Mouse (Mus musculus) midbrain, embryonic 16.5 days (tissue): Measurements from ENCODE around the gene Nlrp2. TPM values are rescaled to one million over a fixed set of nuclear protein-coding genes. Genes with fewer than 3 reads are reported as not detected.

Experiments used
- ATAC-seq: fragments of 200-750 bp; cut with Nextera tagmentation; 2 replicates; pipeline ENCODE4 v1.8.0; 2017; ENCODE audit warnings: moderate TSS enrichment
- H3K27ac ChIP-seq: fragments of 300-500 bp; sonication (generic); 2 replicates; pipeline ENCODE4 v1.5.1; 2014; ENCODE audit warnings: mild to moderate bottlenecking, low read length, mixed read lengths
- H3K27me3 ChIP-seq: fragments of 300-500 bp; sonication (generic); 2 replicates; pipeline ENCODE4 v1.6.1; 2014; ENCODE audit warnings: low read depth, low read length, mixed read lengths; ENCODE audit not compliant: control insufficient read depth, insufficient read depth
- H3K36me3 ChIP-seq: fragments of 300-500 bp; sonication (generic); 2 replicates; pipeline ENCODE4 v1.6.1; 2014; ENCODE audit warnings: mild to moderate bottlenecking, low read length, moderate library complexity, mixed read lengths; ENCODE audit not compliant: control insufficient read depth, insufficient read depth
- H3K4me1 ChIP-seq: fragments of 300-500 bp; sonication (generic); 2 replicates; pipeline ENCODE4 v1.6.1; 2014; ENCODE audit warnings: mild to moderate bottlenecking, low read length, mixed read lengths; ENCODE audit not compliant: control insufficient read depth, insufficient read depth
- H3K4me2 ChIP-seq: fragments of 300-500 bp; sonication (generic); 2 replicates; pipeline ENCODE4 v1.6.1; 2014; ENCODE audit warnings: mild to moderate bottlenecking, low read length, mixed read lengths
- H3K4me3 ChIP-seq: fragments of 300-500 bp; sonication (generic); 2 replicates; pipeline ENCODE4 v1.5.1; 2014; ENCODE audit warnings: low read depth, mild to moderate bottlenecking, low read length, moderate library complexity, mixed read lengths
- H3K9ac ChIP-seq: fragments of 300-500 bp; sonication (generic); 2 replicates; pipeline ENCODE4 v1.6.1; 2014; ENCODE audit warnings: low read depth, low read length, mixed read lengths
- H3K9me3 ChIP-seq: fragments of 300-500 bp; sonication (generic); replicated peaks from 2 replicates; pipeline ENCODE4 v1.6.1; 2014; ENCODE audit warnings: mild to moderate bottlenecking, low read length, mixed read lengths; ENCODE audit not compliant: control insufficient read depth, poor library complexity, severe bottlenecking
- WGBS: fragments of 180-500 bp; shearing (Covaris S2); extraction: QIAGEN DNeasy Blood & Tissue Kit; methylation state at CpG from one replicate; pipeline ENCODE4 v1.1.7; 2014; 5-methylcytosine and 5-hydroxymethylcytosine counted together
- polyA plus RNA-seq: library from polyadenylated mRNA; unstranded; fragments of >200 nt; fragmentation: Nextera tagmentation; extraction: Ambion mirVana; gene quantifications from 2 replicates; pipeline ENCODE4 v1.2.1, GENCODE M21; 2015

Nlrp2 gene
- not detected in 2 replicates for polyA plus RNA-seq

GRCm38 (mm10) chr7:5350935-5351334 is at the start of gene Nlrp2:
Gene Nlrp2 (minus strand): TSS chr7:5351035.
- Histone ChIP-seq H3K27me3 (no peaks in the 10 kb centered on the region), H3K4me1 (no peaks in the 10 kb centered on the region), H3K36me3 (no peaks in the 10 kb centered on the region), H3K9me3 (peaks cover 39% of the 10 kb centered on the region), H3K4me2 (no peak within 1 kb of the TSS), H3K9ac (no peak within 1 kb of the TSS), H3K4me3 (no peak within 1 kb of the TSS), H3K27ac (no peak within 1 kb of the TSS)
- no peak for ATAC-seq
- 86% methylated on average over 4 of the region's 4 CpGs for WGBS

- H3K36me3 ChIP-seq: no peaks in the 10 kb centered on the region
- no peak overlapping the region for H3K9ac ChIP-seq
- H3K4me2 ChIP-seq: no peak overlapping the region
- ATAC-seq: no peak
- no peaks in the 10 kb centered on the region for H3K4me1 ChIP-seq
- H3K27ac ChIP-seq: no peak overlapping the region
- no peak overlapping the region for H3K4me3 ChIP-seq
- WGBS: 72% methylated on average over 2 of the region's 2 CpGs
- H3K9me3 ChIP-seq: peaks cover 18% of the 10 kb centered on the region
- no peaks in the 10 kb centered on the region for H3K27me3 ChIP-seq
Measured at GRCm38 (mm10) chr7:5366724-5367123, 15.9 kb upstream of the Nlrp2 start.

DNA sequence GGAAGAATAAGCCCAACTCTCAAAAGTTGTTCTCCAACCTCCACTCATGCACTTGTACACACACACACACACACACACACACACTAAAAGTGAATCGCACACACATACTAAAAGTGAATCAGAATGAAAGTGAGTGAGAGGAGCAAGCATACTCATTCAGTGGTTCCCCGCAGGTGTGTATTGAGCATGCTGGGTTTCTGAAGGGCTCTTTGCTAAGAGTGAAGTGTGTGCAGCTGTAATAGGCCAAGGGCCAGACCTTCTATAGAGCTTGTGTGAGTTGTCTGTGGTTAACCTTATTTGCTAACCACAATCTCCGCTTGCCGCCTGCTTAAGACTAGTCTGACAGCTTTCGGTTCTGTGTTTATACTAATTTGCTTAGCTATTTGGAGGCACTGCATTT is 12.8 kb upstream of the Nlrp2 start:
- H3K9me3 ChIP-seq: peaks cover 24% of the 10 kb centered on the region
- no peaks in the 10 kb centered on the region for H3K36me3 ChIP-seq
- no peak for ATAC-seq
- no peak overlapping the region for H3K4me3 ChIP-seq
- H3K9ac ChIP-seq: no peak overlapping the region
- H3K4me2 ChIP-seq: no peak overlapping the region
- no peaks in the 10 kb centered on the region for H3K27me3 ChIP-seq
- no peaks in the 10 kb centered on the region for H3K4me1 ChIP-seq
- H3K27ac ChIP-seq: no peak overlapping the region
- 95% methylated on average over 5 of the region's 5 CpGs for WGBS

DNA sequence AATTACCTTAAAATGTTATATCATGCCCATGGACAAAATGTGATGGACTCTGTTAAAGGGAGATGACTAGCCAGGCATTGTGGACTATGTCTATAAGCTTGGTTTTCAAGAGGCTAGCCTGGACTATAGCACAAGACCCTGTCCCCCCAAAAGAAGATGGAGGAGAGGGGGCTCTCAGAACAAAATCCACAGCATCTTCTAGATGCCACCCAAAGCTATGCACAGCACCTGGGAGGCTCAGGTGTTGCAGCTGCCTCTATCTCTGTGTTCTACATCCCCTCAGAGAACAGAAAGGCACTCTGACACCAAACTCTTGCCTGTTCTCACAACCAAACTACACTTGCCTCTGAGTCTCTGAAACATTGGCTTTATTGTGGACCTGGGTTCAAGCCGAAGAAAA is 598 bp downstream of the Nlrp2 start, which contains the start of gene Gm5065:
Gene Gm5065, plus strand, starts transcription at position 301 of the 400 bp plus-strand sequence.
- no peak for ATAC-seq
- H3K36me3 ChIP-seq: no peaks in the 10 kb centered on the region
- no peak within 1 kb of the TSS for H3K27ac ChIP-seq
- 81% methylated on average over 1 of the region's 1 CpGs for WGBS
- H3K4me3 ChIP-seq: no peak within 1 kb of the TSS
- H3K4me1 ChIP-seq: no peaks in the 10 kb centered on the region
- peaks cover 36% of the 10 kb centered on the region for H3K9me3 ChIP-seq
- no peak within 1 kb of the TSS for H3K9ac ChIP-seq
- no peak within 1 kb of the TSS for H3K4me2 ChIP-seq
- no peaks in the 10 kb centered on the region for H3K27me3 ChIP-seq

DNA sequence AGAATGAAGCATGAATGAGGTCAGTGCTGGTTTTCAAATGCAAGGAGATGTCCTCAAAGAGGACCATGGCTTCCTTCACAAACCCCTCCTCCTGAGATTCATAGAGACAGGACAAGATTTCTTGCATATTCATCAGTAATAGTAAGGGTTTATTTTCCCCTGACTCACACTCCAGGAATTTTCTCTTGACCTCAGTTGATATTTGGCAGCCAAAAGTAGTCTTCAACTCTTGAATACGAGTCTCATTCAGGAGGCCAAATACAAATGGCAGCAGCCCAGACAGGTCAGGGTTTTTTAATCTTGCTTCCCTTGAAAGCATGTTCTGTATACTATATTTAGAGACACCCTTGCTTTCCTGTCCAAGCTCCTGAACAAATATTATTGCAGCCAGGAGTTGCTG is 23.3 kb downstream of the Nlrp2 start:
- 83% methylated on average over 1 of the region's 1 CpGs for WGBS
- ATAC-seq: no peak

GRCm38 (mm10) chr7:5288281-5288680 is 62.6 kb downstream of the Nlrp2 start:
- no peak overlapping the region for H3K4me3 ChIP-seq
- H3K36me3 ChIP-seq: no peaks in the 10 kb centered on the region
- H3K9ac ChIP-seq: no peak overlapping the region
- no peak for ATAC-seq
- WGBS: 60% methylated on average over 1 of the region's 1 CpGs
- no peaks in the 10 kb centered on the region for H3K27me3 ChIP-seq
- H3K4me1 ChIP-seq: no peaks in the 10 kb centered on the region
- peaks cover 14% of the 10 kb centered on the region for H3K9me3 ChIP-seq
- no peak overlapping the region for H3K27ac ChIP-seq
- H3K4me2 ChIP-seq: no peak overlapping the region

More for the DNA sequence above, 23.3 kb downstream of the Nlrp2 start:
- no peak overlapping the region for H3K4me2 ChIP-seq
- H3K27ac ChIP-seq: no peak overlapping the region
- no peaks in the 10 kb centered on the region for H3K36me3 ChIP-seq
- no peaks in the 10 kb centered on the region for H3K4me1 ChIP-seq
- no peaks in the 10 kb centered on the region for H3K27me3 ChIP-seq
- H3K9ac ChIP-seq: no peak overlapping the region
- H3K4me3 ChIP-seq: no peak overlapping the region
- peaks cover 15% of the 10 kb centered on the region for H3K9me3 ChIP-seq

DNA sequence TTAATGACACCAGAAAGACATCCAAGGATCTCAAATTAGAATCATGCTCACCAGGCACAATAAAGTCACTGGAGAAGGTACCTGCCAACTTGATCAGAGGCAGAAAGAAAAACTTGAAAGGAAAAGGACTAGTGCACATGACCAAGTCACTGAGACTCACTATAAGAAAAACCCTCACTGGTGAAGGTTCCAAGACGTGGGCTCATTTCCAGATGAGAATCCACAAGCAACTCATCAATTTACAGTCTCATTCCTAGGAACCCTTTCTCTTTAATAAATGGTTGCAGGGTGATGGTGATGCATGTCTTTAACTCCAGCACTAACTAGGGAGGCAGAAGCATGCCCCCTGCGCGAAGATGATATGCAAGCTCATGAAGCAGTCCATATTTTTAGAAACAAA is 87.8 kb downstream of the Nlrp2 start:
- Histone ChIP-seq H3K27ac (no peak overlapping the region), H3K9ac (no peak overlapping the region), H3K4me3 (no peak overlapping the region), H3K36me3 (no peaks in the 10 kb centered on the region), H3K4me2 (no peak overlapping the region), H3K9me3 (peaks cover 8% of the 10 kb centered on the region; the same call in 1 of the 2 replicates), H3K4me1 (no peaks in the 10 kb centered on the region), H3K27me3 (no peaks in the 10 kb centered on the region)
- ATAC-seq: no peak
- WGBS: 84% methylated on average over 3 of the region's 3 CpGs

Other genes starting within 250 kb of the Nlrp2 start
- not detected in 2 replicates for gene Rfpl4, start 234.1 kb downstream of the Nlrp2 start, polyA plus RNA-seq
- gene Rasl2-9, start 225.1 kb downstream of the Nlrp2 start, polyA plus RNA-seq: 0.89 and 0.98 TPM in 2 replicates
- gene Vmn1r55, start 201.4 kb downstream of the Nlrp2 start, polyA plus RNA-seq: 0.02 TPM in 1 of 2 replicates, not detected in the other
- gene Vmn1r56, start 154.3 kb downstream of the Nlrp2 start, polyA plus RNA-seq: not detected in 2 replicates
- gene Vmn1r57, start 132.5 kb downstream of the Nlrp2 start, polyA plus RNA-seq: not detected in 2 replicates
- not detected in 2 replicates for gene Gm5065, start 498 bp downstream of the Nlrp2 start, polyA plus RNA-seq
- gene Vmn1r58, start 62.4 kb upstream of the Nlrp2 start, polyA plus RNA-seq: not detected in 2 replicates
- gene Vmn1r59, start 105.7 kb upstream of the Nlrp2 start, polyA plus RNA-seq: not detected in 2 replicates
- gene Vmn2r28, start 142.9 kb upstream of the Nlrp2 start, polyA plus RNA-seq: not detected in 2 replicates
- not detected in 2 replicates for gene Vmn1r60, start 196.3 kb upstream of the Nlrp2 start, polyA plus RNA-seq